Mouse (Mus musculus) cerebellum, adult 9-10 months (tissue): ENCODE measurements around the gene Chchd6.

Experiments
- DNase-seq: peaks from one replicate; pipeline ENCODE4 v3.0.0; 2022

Chchd6 gene

DNA sequence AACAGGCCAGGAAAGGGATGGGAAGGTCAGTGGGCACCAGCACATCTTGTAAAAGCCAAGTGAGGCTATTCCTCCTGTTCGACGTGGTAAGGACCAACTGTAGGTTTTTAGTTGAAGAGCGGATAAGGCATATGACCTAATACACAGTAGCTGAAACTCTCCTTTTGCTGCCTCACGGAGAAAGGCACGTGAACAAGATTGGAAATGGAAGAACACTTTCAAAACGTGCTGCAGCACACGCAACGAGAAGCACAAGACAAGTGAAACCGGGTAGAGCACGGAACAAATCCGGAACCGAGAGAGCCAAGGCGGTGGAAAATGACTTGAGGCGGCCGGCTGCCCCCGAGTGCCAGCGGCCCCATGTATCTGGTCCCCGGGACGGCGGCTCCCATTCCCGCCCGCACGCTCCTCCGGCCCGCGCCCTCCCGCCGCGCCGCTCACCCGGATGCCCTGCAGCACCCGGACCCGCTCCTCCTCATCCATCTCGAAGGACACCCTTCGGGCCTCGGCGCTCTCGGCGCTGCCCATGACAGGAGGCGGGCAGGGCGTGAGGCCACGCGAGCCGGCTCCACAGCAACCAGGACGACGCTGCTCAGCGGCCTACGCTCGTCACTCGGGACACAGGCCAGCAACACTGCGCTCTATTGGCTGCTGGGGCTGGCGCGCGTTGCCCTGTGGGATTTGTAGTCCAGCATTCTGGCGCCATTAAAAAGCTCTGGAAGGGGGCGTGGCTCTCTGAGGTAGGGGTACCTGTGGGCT lies at the start of gene Chchd6:
TSS of gene Chchd6 (minus strand) at position 635 of the 759 bp plus-strand sequence.
- peak; percentile 96 for DNase-seq

DNA sequence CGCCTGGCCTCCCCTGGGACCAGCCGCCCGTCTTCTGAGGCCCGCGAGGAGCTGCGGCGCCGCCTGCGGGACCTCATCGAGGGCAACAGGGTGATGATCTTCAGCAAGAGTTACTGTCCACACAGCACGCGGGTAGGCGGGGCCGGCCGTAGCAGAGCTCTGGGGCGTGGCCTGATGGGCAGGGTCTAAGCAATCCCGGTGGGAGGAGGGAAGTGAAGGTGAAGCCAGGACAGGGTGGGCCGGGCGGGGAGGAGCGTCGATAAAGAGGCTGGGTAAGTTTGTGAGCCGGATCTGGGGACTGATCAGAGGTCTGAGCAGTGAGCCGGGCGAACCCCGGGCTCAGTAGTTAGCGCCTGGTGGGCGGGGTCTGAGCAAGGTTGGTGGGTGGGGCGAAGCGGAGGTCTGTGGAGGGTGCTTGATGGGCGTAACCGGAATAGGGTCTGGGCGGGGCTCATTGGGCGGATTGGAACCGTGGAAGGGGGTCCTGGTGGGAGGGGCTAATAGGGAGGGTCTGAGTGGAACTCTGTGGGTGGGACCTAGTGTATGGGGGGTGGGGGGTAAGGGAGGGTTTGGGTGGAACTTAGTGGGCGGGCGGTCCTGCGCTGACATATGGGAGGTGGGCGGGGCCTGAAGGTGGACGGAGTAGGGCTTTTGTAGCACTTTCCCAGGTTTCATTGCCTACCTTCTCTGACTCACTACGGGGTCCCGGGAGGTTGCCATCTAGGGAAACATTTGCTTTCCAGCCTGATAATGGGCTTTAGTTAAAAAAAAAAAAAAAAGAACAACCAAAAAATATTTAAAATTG lies 49.0 kb upstream of the Chchd6 start:
- DNase-seq: peak; percentile 79

DNA sequence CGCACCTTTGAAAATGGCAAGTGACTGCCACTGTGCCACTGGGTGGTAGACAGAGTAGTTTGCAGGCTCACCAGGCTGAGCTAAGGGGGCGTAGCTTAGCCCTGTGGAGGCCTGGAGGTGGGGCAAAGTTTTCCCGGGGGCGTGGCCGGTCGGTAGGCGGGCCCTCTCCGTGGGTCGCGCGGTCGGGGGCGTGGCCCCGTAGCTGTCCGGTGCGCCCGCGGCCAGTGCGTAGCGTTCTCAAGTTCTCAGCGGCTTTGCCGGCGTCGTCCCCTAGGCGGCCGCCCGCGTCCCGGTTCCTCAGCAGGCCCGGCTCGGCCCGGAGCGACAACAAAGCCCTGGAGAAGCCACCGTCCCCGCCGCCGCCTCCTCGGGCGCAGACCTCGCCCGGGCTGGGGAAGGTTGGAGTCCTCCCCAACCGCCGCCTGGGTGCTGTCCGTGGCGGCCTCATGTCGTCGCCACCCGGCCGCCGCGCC lies 48.4 kb upstream of the Chchd6 start, which contains the start of gene Txnrd3:
TSS of gene Txnrd3 (plus strand) at position 191 of the 473 bp plus-strand sequence.
- DNase-seq: peak; percentile 78

DNA sequence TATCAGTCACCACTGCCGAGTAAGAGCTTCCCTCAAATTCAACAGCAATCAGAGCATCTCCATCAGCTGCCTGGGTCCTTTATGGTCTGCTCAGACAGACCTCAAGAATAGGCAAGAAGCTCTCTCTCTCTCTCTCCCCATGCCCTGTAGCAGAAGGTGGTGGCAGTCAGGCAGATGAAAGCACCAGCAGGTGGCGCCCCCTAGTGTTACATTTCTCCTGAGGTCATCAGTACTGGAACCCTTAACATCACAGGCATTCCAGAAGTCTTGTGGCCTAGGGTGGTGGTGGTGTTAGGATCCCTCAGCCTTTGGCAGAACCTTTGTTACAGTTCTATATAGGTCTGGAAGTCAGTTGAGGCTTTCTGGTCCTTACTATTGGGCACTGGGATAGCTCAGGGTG lies 43.6 kb upstream of the Chchd6 start:
- DNase-seq: peak; percentile 53

DNA sequence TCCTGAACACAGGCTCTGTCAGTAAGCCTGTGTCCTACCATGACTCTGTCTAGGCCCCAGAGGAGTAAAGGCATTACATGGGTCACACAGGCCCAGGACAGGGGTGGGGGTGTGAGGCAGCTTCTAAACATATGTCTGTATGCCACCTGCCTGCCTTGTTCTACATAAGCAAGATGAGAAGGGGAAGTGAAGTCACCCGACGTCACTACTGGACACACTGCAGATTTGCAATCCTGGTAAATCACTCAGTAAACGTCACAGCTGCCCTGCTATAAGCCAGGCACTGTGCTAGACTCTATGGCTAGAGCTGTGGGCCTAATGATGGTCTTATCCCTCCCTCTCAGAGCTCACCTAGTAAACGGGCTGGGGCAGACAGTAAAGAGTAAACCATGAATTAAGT lies 42.5 kb upstream of the Chchd6 start:
- no peak for DNase-seq

DNA sequence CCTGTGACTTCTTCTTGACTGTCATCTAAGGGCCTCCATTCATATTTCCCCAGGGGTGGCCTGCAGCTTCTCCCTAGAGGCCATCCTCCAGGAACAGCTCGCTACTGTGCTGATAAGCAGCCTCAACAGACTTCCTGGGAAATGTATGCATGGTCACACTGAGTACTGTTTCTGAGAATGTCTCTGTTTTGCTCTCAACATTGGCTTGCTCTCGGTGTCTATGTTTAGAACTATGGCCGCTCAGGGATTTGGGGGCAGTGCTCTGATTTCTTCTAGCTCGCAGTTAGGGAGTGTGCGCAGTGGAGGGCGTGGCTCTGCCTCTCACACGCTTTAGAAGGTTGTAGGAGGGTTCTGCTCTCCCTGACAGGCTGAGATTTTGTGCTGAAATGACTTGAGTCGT lies 38.9 kb upstream of the Chchd6 start:
- no peak for DNase-seq

DNA sequence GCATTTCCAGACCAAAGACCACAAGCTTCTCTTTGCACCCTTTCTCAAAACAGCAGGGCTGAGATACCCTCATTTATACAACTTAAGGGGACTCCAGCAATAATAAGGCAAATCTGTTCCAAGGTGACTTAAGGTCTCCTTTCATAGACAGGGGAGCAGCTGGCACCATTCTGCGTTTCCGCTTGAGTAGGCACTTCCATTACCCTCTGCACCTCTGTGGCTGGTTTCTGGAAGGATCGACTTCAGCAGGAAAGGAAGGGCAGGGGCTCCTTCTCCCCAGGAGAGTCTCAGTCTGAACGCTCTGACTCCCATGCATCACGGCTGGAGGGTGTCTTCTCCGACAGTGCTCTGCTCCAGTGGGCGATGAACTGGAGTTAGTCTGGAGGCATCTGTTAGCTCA lies 37.7 kb upstream of the Chchd6 start:
- no peak for DNase-seq

DNA sequence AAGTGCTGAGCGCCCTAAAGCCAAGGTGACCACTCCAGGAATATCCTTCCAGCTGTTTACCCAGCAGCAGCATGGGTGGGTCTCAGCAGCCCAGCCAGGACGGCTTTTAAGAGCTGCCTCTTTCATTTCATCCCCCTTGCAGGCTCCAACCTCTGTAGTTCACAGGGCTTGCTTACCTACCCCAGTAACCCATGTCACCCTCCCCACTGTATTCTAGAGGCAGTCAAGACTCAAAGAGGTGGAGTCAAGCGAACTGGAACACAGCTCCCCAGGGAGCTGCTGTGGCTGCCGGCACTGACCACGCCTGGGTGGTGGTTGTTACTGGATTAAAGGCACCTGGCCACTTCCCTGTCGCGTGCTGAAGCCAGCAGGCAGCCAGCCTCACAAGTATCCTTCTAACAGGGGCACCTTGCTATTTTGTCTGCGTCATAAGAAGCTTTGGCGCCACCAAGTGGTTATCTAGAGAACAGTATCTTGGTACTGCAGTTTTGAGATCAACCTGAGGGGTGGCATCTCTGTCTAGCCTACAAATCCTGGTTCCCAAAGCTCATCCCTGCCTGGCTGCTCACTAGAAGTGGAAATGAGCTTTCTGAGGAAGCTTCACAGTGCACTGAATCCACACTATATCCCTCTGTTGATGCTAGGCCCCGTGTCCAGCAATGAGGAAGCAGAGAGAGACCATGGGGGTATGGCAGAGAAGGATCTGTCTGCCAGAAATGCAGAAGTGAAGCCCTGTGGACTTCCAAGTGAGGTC lies 36.5 kb upstream of the Chchd6 start:
- DNase-seq: peak; percentile 91

DNA sequence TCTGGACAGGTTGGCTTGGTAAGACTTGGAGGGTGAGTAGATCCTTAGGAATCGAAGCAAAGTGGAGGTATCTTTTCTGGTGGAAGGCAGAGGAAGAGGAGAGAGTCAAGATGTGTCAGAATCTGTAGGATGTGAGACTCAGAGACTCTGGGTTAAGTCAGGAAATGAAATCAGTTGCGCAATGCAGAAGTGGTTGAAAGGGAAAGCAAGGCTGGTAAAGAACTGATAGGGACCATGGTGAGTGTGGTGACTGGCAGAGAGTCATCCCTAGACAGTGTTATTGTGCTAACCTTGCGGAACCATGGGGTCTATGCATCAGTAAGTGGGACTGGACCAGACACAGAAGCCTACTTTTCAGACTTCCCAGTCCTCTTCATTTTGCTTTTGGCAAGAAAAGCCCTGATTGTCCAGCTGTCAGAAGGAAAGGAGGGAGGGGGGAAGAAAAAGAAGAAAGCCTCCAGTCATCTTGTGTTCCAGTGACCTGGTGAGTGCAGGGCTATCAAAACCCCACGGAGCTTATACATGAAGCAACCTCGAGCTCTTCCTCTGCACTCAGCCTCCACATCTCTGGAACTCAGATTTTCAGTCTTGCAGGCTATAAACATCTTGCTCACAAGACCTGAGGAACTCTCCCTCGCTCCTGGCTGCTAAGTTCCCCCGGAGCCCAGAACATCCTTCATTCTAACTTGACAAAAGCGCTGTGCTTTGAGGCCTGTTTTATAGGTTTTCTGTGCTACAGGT lies 32.8 kb upstream of the Chchd6 start:
- no peak for DNase-seq

DNA sequence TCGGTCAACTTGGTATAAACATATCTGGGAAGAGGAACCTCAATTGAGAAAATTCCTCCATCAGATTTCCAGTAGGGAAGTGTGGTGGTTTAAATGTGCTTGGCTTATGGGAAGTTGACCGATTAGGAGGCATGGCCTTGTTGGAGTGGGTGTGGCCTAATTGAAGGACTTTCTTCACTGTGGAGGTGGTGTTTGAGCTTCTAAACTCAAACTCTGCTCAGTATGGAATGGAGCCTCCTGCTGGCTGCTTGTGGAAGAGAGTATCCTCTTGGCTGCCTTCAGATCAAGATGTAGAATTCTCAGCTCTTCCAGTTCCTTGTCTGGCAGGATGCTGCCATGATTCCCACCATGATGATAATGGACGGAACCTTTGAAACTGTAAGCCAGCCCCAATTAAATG lies 27.2 kb upstream of the Chchd6 start:
- DNase-seq: no peak

DNA sequence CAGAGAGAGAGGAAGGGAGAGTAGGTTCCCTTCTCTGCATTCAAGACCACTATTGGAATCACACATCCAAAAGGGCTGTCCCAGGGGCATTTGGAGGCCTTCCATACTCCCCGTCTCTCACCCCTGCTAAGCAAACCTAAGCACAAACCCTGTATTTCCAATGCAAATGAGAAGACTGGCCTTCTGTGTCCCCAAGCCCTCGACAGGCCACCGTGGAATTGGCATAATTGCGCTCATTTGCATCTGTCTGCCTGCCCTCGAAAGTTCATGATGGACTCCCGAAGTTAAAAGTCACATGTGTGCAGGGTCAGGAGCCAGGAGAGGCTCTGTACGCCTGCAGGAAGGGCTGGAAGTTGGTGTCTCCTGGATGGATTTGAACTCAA lies 19.9 kb upstream of the Chchd6 start:
- DNase-seq: no peak

DNA sequence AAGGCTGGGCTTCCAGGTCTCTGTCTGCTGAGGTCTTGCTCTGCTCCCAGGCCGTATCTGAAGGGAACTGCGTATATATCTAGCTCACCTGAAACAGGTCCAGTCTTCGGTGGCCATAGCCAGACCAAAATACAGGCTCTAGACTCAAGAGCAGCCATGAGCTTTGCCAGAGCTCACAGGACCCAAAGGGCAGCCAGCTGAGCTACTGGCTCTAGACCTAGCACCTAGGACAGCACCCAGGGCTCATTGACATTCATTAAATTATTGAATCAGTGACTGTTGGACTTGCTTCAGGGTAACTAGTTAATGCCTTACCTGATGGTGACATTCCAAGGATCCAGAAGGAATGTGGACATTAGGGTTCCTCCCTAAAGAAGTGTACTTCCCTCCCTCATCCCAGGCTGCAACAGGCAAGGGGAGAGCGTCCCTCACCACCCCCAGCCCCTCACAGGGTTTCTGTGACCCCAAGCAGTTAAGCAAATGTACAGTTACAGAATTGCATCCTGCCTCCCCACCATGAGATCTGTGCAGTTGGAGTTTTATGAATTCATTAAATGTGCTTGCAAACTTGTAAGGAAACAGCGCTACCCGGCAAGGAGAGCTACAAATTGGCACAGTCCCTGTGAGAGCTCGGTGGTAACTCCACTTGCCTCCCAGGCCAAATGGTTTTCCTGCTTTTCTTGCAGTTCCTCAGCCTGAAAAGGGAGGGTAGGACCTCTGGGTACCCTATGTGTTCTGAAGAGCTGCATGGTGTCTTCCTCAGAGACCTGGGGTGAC lies 19.3 kb upstream of the Chchd6 start:
- DNase-seq: no peak

DNA sequence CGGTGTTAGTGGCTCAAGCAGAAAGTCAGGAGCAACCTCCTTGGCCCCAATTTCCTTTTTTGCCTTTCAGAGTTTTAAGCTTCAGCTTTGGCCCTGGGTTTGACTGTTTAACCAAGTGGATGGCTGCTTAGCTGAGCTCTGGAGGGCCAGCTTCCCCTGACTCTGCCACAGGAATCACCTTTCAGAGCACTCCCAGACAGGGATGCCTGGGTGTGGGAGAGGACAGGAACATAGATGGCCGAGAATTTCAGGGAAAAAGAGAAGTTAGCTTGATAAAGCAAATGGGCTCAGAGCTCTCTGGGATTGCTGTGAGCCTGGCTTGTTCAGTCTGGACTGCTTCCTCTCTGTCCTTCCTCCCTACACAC lies 18.6 kb upstream of the Chchd6 start:
- DNase-seq: no peak

DNA sequence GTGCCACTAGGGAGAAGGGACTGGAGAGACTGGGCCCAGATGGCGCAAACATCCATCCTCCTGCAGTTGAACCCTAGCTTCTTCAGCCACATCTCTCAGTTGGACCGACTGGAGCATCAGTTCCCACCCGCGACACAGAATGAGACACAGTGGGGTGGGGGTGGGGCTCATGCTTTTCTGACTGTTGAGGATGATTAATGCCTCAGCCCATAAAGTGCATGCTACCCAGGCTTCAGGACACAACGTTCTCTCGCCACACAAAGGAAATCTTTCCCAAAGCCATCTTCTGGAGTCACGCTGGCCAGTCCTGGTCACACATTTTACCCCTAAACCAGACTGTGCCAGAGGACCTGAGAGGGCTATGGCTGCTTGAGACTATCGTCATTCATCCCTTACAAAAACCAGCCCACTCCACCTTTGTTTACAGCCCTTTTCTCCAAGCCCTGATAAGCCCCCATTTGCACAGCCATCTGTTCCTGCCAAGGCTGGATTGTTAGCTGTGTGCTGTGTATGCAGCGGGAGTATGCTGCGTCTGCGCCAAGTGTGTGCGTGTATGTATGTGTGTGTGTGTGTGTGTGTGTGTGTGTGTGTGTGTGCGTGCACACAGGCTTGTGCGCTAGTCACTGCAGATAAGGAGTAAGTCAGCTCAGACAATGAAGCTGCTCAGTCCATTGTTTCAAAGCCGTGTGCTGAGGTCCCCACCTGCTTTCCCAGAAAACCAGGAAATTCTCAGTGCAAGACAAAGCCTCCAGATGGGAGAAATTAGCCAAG lies 18.1 kb upstream of the Chchd6 start:
- no peak for DNase-seq

DNA sequence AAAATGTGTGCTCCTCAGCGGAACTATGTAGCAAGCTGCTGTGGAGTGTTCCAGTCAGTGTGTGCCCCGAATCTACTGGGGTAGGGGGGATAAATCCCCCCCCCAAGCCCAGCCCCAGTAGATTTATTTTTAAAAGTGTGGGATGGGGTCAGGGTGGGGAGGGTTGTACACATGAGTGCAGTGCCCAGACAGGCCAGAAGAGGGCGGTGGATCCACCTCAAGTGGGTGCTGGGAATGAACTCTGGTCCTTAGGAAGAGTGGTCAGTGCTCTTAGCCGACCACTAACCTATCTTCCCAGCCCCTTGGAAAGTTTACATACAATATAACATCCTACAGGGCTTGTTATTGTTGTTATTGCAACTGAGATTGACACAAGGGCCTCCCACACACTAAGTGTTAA lies 12.5 kb upstream of the Chchd6 start:
- no peak for DNase-seq

DNA sequence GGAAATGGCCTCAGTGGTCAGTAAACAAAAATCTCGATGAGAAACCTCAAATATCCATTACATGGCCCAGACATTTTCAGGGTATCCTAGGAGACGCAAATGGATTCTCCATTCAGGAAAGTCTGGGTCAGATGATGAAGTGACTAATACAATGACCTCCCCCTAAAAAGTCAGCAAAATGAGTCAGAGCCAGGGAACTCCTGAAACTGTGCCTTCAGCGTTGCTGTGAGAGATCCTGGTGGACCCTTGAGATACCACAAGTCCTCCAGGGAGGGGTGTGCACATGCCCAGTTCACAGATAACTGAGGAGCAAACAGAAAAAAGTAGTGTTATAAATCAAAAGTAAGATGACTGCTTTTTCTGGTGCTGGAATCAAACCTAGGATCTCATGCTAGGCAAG lies 10.6 kb upstream of the Chchd6 start:
- no peak for DNase-seq

DNA sequence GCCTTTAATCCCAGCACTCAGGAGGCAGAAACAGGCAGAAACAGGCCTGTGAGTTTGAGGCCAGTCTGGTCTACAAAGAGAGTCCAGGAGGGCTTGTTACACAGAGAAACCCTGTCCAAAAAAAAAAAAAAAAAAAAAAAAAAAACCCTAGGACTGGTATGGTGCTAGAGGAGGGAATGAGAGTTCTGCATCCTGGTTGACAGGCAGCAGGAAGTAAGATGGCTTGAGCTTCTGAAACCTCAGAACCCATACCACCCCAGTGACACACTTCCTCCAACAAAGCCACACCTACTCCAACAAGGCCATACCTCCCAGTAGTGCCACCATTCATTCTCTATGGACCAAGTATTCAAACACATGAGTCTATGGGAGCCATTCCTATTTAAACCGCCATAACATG lies 1.1 kb upstream of the Chchd6 start:
- DNase-seq: no peak

DNA sequence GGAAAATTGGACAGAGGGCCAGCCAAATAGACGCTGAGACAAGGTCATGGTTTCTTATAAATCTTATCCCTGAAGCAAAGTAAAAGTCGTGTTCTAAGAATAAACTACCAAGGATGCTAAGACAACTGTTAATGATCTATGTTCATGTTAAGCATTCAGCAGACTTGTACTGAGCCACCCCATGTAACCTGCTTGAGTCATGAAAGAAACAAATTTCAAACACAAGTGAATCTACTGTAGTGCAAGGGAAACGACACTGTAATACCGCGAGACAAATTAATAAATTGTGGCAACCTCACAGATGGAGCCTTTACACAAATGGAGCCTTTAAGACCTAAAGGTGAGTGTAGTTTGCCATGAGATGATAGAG lies 310 bp upstream of the Chchd6 start:
- no peak for DNase-seq

DNA sequence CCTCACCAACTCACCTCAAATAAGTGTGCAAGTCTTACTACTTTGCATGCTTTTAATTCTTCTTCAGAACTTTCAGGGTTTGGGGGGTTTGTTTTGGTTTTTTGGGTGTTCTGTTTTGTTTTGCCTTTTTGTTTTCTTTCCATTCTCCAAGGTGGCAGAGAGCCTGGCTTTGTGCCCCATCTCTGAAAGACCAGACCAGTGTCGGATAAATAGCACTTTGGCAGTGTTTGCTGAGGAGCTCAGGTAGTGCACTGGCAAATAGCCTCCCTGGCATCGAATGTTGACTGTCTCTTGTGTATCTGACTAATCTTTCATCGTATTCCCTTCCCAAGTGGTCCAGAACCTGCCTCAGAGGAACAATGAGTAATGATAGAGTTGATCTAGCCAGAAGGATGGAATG lies 3.4 kb downstream of the Chchd6 start:
- no peak for DNase-seq

DNA sequence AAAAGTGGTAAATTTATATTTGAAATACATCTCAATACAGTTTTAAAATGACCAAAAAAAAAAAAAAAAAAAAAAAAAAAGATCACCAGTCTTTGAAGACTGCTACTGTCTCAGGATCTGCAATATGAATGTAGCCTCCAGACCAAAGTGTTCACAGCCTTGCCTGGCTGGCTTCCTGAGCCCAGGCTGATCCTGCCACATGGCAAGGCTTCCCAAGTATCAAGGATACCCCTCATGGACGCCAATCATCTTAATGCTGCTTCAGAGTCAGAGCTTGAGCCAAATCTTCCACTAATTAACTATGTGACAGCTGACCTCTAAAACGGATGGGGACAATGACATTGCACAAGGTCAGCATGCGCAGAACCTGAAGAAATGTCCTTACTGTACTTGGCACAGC lies 3.9 kb downstream of the Chchd6 start:
- DNase-seq: no peak

DNA sequence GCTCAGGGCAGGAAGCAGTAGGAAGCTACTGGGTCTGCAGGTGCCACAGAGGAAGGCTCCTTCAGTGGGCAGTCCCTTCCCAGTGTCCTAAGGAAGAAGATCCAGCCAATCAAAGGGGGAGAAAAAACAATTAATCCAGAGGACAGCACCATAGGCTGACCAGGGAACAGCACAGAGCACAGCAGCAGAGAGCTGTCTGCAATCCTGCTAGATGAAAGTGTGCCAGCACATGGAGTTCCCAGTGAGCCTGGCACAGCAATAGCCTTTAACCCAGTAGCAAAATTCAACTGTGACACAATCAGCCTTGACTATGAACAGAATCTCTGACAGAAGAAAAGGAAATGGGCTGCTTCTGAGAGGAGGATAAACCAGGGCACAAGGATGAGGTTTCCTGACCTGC lies 9.8 kb downstream of the Chchd6 start:
- DNase-seq: no peak
